Mouse (Mus musculus) CD4-positive naive resting alpha-beta T cell, adult 76 days (primary cell): ENCODE data around the gene Paxx. TPM values are rescaled to one million over a fixed set of nuclear protein-coding genes. Genes with fewer than 3 reads are reported as not detected.

Experiments used
- total RNA-seq: library from RNA; stranded (reverse); gene quantifications from one replicate; pipeline ENCODE4 v1.2.4, GENCODE M21; 2023

The Paxx gene
- total RNA-seq: 74.0 TPM

DNA sequence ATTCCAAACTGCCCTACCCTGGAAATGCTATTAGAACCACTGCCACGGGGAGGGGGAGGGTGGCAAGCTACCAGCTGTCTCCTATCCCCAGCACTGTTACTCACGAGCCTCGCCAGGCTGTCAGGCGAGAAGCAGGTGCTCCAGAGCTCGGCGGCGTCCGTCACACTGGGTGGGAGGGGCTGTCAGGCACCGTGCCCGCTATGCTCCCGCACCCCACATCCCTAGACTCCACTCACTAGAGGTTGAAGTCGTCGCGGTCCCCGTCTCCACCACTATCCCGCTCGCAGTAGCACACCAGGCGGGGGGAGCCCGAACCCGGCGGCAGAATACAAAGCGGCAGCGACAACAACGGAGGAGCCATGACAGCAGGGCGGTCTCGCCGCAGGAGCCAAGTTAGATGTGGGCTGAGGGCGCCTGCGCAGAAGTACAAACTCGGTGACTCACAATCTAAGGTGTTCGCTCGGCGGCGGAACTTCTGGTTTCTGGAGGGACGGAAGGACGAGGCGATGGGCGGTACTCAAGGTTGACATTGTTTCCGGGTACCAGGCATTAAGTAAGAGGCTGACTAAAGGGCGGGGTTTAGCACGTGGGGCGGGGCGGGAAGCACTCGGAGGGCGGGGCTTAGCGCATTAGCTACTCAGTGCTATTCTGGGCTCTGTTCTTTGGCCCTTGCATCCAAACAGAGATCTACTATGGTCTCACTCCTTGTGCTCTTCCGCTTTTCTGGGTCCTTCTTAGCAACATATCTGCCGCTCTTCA is at the start of gene Paxx:
Gene Paxx (minus strand): TSS at position 544 of the 759 bp plus-strand sequence.

DNA sequence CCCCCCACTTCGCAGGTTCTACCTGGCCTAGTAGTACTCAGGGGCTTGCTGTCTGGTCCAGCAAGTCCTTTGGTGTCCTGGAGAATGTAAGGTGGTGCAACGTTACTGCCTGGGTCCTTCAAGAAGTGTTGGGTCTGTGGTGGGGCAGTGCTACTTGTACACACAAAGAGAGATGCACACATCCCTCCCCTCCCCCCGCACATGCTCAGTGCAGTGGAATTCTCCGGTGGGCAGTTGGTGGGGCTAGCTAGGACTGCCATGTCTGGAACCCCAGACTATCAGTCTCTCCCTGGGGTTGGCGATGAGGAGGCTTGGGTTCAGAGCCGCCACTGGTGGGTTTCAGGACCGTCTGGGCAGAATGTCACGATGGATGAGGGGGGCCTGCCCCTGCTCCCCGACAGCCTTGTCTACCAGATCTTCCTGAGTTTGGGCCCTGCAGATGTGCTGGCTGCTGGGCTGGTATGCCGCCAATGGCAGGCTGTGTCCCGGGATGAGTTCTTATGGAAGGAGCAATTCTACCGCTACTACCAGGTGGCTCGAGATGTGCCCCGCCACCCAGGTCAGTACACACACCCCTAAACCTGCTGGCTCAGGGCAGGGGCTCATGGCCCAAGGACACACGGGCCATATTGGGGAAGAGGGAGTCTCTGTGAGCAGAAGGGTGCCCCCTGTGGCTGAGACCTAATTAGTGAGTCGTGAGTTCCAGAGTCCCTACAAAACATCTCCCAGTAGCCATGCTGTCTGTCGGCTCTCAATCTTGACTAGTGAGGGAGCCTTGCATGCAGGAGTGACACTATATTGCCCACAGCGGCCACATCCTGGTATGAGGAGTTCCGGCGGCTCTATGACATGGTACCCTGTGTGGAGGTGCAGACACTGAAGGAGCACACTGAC is 40.9 kb upstream of the Paxx start, which contains the start of gene C8g:
Gene C8g (minus strand): TSS at position 127 of the 894 bp plus-strand sequence.

DNA sequence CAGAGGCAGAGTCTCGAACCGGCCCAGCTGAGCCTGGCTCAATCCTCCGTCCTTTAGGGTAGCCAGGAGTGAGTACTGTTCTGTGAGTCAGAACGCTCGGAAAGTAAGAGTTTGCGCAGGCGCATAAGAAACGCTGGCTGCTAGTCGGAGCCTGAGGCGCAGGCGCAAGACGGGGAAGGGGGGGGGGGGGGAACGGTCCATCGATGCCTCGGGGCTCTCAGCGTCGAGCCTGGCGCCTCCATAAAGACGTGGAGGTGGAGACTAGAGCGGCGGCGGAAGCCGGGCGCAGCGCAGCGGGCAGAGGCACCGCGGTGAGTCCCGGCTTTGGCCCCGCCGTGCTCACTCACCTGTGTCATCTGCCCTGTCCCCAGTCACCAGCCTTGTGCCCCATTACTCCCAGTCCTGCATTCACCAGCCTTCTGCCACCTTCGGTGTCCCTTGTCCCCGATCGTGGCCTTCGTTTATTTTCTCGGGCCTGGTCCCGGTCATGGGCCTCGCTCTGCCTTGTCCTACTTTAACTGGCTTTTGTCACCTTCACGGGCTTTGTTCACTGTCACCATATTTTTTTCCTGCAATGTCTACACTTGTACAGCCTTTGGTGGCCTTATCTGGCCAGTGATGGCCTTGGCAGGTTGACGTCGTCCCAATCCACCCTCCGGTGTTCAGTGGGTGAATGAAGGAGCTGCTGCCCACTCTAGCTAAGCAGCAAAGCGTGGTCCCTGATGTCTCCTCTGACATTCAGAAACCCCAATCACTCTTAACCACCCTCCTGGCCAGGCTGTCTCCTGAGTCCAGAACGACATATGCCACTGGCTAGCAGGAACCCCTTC is 39.9 kb upstream of the Paxx start, which contains the start of gene Fbxw5:
Gene Fbxw5 (plus strand): TSS at position 175 of the 830 bp plus-strand sequence.

DNA sequence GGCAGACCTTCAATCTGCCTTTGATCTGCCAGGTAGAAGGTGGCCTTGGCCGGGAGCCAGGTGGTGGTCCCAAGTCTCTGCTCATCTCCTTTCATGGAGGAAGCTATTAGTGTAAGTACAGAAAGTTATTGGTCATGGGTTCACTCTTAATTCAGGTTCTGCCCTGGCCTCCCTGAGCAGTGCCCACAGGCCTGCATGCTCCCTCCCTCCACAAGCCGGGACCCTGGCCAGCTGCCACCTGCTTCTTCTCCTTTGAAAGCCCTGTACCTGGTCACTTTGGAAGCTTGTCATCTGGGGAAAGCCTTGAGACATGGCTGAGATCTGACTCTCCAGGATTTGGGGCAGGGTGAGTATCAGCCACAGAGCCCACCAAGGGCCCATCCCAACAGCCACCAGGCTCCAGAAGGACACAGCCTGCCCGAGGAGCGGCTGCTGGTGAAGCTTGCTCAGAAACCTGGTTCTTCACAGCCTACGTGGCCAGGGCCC is 32.6 kb upstream of the Paxx start, which contains the start of gene Lcn12:
Gene Lcn12 (minus strand): TSS at position 436 of the 486 bp plus-strand sequence.

DNA sequence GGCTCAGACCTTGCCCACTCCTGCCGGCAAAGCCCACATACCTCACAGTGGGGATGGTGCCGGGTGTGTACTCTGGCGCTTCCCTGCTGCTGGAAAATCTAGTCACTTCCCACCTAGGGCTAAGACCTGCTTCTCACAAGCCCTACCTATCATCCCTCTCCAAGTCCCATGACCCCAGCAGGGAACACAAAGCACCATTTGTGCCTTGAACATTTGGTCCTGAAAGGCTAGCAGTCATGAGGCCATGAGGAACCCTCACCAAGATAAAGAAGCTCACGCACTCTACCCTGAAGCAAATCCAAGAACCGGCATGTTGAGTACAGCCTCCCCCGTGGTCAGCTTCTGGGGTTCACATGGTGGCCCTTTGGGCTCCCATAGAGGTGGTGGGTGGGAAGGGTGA is 9.1 kb upstream of the Paxx start, which contains the start of gene Ptgds:
Gene Ptgds (minus strand): TSS at position 78 of the 400 bp plus-strand sequence.

DNA sequence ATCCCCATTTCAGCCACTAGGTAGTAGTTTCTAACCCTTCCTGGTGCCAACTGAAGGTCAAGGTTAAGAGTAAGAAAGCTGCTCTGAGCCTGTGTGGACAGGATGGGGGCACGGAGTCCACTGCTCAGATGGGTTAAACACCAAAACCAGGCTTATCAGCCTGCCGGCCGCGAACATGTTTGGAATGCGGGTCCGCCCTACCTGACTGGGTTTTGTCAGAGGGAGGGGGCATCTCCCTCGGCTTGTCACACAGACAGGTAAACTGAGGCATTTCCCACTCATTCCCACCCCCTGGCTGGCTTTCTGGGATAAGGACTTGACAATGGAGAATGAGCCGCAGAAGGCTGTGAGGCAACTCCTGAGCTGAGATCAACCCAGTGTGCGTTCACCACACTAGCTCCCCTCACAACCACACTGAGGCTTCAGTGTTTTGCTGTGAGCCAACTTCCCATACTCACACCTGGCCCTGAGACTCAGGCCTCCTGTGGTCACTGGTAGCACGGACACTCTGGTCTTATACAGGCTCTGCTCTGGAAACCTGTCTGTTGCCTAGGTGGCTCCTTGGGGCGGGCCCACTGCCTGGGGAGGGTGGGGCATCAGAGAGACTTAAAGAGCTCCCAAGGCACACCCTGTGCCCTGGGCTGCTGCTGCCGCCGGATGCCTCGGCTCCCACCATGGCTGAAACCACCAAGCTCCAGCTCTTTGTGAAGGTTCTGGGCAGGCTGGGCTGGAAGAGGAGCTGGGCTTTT is 4.5 kb downstream of the Paxx start, which contains the start of gene Clic3:
Gene Clic3 (plus strand): TSS at position 634 of the 749 bp plus-strand sequence.

DNA sequence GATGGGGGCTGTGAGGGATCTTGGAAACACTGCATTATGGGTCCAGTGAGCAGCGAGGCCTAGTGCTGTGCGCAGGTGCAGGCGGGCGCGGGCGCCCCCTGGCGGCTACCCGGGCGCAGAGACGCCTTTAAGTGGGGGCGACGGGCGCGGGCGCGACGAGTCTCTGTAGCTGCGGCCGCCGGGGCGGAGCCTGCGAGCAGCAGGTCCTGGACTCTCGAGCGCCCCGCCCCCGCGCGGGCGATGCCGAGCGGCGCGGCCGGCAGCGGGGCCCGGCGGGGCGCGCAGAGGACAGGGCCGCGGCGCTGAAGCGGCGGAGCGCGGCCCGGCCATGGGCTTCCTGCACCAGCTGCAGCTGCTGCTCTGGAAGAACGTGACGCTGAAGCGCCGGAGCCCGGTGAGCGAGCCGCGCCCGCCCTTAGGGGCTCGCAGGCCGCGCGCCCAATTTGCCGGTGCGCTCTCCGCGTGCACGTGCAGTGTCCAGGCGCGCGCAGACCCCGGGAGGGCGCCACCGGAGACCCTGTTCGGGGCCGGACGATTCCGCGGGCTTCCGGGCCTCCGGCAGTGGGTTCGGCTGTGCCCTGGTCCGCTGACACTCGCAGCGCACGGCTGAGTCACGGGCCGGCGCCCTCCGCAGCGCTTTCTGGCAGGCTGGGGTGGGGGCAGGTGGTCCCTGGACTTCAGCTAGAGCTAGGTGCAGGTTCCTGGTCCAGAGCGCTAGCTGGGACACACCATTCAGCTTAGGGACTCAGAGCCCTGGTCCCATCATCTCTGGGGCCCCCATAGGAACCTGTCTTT is 32.3 kb downstream of the Paxx start, which contains the start of gene Abca2:
Gene Abca2 (plus strand): TSS at position 262 of the 795 bp plus-strand sequence.

DNA sequence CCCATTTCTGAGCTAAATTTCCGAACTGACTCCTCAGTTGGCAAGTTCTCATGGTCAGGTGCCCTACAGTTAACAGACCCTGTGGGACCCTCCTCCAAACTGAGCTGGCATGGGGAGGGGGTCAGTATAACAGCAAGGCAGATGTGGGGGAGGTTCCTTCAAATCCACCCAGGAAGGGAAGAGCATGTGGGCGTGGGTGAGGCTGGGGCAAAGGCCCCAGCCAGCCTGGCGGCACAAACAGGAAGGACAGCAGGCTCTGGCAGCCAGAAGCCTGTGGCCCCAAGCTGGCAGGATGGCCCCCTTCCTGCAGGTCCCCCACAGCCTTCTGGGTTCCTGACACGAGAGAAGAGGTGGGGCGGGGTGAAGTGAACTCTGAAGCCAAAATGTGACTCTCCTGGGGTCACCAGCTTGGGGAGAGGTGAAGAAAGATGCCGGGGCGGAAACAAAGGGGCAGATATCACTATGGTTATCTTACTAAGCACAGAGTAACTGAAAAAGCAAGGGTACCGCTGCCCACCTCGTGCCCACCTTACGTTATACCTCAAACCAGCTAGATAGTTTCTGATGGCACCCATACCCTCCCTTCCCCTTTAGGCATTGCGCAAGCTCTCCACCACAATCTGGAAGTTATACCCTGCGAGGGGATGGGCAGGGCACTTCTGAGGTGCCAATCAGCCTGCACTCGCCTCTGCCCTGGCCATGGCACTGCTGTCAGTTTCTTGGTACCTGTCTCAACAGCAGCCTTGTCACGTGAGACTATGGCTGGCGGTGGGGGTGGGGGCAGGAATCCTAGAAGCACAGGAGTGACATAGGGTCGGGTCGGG is 38.1 kb downstream of the Paxx start, which contains the start of gene Fut7:
Gene Fut7 (plus strand): TSS at position 681 of the 824 bp plus-strand sequence.

Other genes with a start within 250 kb of the Paxx start
- 53.8 TPM for gene Nelfb, start 249.6 kb downstream of the Paxx start, total RNA-seq
- not detected for gene Stpg3, start 246.5 kb downstream of the Paxx start, total RNA-seq
- not detected for gene Fam166a, start 242.3 kb downstream of the Paxx start, total RNA-seq
- 103 TPM for gene Tubb4b, start 236.4 kb downstream of the Paxx start, total RNA-seq
- not detected for gene Slc34a3, start 226.7 kb downstream of the Paxx start, total RNA-seq
- not detected for gene Rnf224, start 224.3 kb downstream of the Paxx start, total RNA-seq
- gene Rnf208, start 218.8 kb downstream of the Paxx start, total RNA-seq: 0.50 TPM
- not detected for gene Cysrt1, start 218.6 kb downstream of the Paxx start, total RNA-seq
- gene AL732309.1, start 214.2 kb downstream of the Paxx start, total RNA-seq: 12.5 TPM
- gene Tmem203, start 205.7 kb downstream of the Paxx start, total RNA-seq: 19.2 TPM
- gene Tprn, start 198.5 kb downstream of the Paxx start, total RNA-seq: 19.1 TPM
- gene Ssna1, start 188.7 kb downstream of the Paxx start, total RNA-seq: 29.1 TPM
- gene Anapc2, start 188.6 kb downstream of the Paxx start, total RNA-seq: 100 TPM
- not detected for gene Tmem210, start 172.9 kb downstream of the Paxx start, total RNA-seq
- not detected for gene Lrrc26, start 171.2 kb downstream of the Paxx start, total RNA-seq
- not detected for gene Grin1, start 141.9 kb downstream of the Paxx start, total RNA-seq
- 44.3 TPM for gene Man1b1, start 128.8 kb downstream of the Paxx start, total RNA-seq
- 16.8 TPM for gene Dpp7, start 104.7 kb downstream of the Paxx start, total RNA-seq
- 5.7 TPM for gene Uap1l1, start 95.4 kb downstream of the Paxx start, total RNA-seq
- 1.1 TPM for gene Sapcd2, start 88.8 kb downstream of the Paxx start, total RNA-seq
- not detected for gene Entpd2, start 65.2 kb downstream of the Paxx start, total RNA-seq
- 2.2 TPM for gene Npdc1, start 61.7 kb downstream of the Paxx start, total RNA-seq
- 0.67 TPM for gene Fut7, start 37.8 kb downstream of the Paxx start, total RNA-seq
- gene Abca2, start 32.4 kb downstream of the Paxx start, total RNA-seq: 67.3 TPM
- not detected for gene Clic3, start 4.3 kb downstream of the Paxx start, total RNA-seq
- not detected for gene Ptgds, start 9.0 kb upstream of the Paxx start, total RNA-seq
- not detected for gene Lcn12, start 32.8 kb upstream of the Paxx start, total RNA-seq
- 61.4 TPM for gene Fbxw5, start 39.7 kb upstream of the Paxx start, total RNA-seq
- 0.50 TPM for gene C8g, start 40.6 kb upstream of the Paxx start, total RNA-seq
- gene Traf2, start 85.8 kb upstream of the Paxx start, total RNA-seq: 35.1 TPM
- 98.0 TPM for gene Edf1, start 96.8 kb upstream of the Paxx start, total RNA-seq
- 2.7 TPM for gene Mamdc4, start 113.8 kb upstream of the Paxx start, total RNA-seq
- gene Phpt1, start 114.1 kb upstream of the Paxx start, total RNA-seq: 25.7 TPM
- gene Ajm1, start 120.7 kb upstream of the Paxx start, total RNA-seq: 0.38 TPM
- gene Rabl6, start 147.4 kb upstream of the Paxx start, total RNA-seq: 100 TPM
- gene Ccdc183, start 156.6 kb upstream of the Paxx start, total RNA-seq: not detected
- 0.79 TPM for gene Tmem141, start 160.9 kb upstream of the Paxx start, total RNA-seq
- gene Fcna, start 166.9 kb upstream of the Paxx start, total RNA-seq: 7.5 TPM
- not detected for gene Lcn8, start 192.0 kb upstream of the Paxx start, total RNA-seq
- not detected for gene Lcn5, start 196.9 kb upstream of the Paxx start, total RNA-seq
- not detected for gene Lcn6, start 215.7 kb upstream of the Paxx start, total RNA-seq
- gene Lcn10, start 221.6 kb upstream of the Paxx start, total RNA-seq: not detected
- not detected for gene Obp2a, start 238.9 kb upstream of the Paxx start, total RNA-seq
- 15.2 TPM for gene Bmyc, start 245.6 kb upstream of the Paxx start, total RNA-seq